Mouse (Mus musculus) testis, adult 2 months (tissue): Measurements from ENCODE around the gene Kcnip4. TPM values are rescaled to one million over a fixed set of nuclear protein-coding genes. Genes with fewer than 3 reads are reported as not detected.

Source experiments
- H3K27ac ChIP-seq: fragments of 200-500 bp; 2 replicates; pipeline ENCODE4 v1.5.1; 2012; ENCODE audit warnings: low read depth, low read length; ENCODE audit not compliant: control insufficient read depth, insufficient read depth
- H3K27me3 ChIP-seq: fragments of 200-500 bp; 2 replicates; pipeline ENCODE4 v1.6.1; 2012; ENCODE audit warnings: mild to moderate bottlenecking, low read length, moderate library complexity; ENCODE audit not compliant: control insufficient read depth, insufficient read depth
- H3K36me3 ChIP-seq: fragments of 200-500 bp; 2 replicates; pipeline ENCODE4 v1.6.1; 2012; ENCODE audit warnings: mild to moderate bottlenecking, low read length; ENCODE audit not compliant: control insufficient read depth, insufficient read depth
- H3K4me1 ChIP-seq: fragments of 200-500 bp; 2 replicates; pipeline ENCODE4 v1.6.1; 2012; ENCODE audit warnings: low read length; ENCODE audit not compliant: control insufficient read depth, insufficient read depth
- H3K4me3 ChIP-seq: fragments of 200-500 bp; 2 replicates; pipeline ENCODE4 v1.5.1; 2012; ENCODE audit warnings: low read depth, mild to moderate bottlenecking, low read length, moderate library complexity, mixed read lengths; ENCODE audit not compliant: control insufficient read depth
- CTCF ChIP-seq: fragments of 200-500 bp; IDR thresholded peaks from 2 replicates; pipeline ENCODE4 v1.5.1; 2012; ENCODE audit warnings: low read depth, mild to moderate bottlenecking, inconsistent platforms, low read length, moderate library complexity; ENCODE audit not compliant: control insufficient read depth, insufficient read depth, insufficient replicate concordance
- POLR2A ChIP-seq: fragments of 200-500 bp; IDR thresholded peaks from 2 replicates; pipeline ENCODE4 v1.6.1; 2012; ENCODE audit warnings: low read depth, mild to moderate bottlenecking, inconsistent platforms, low read length, moderate library complexity; ENCODE audit not compliant: control insufficient read depth
- polyA plus RNA-seq: library from polyadenylated mRNA; depleted of rRNA; stranded (reverse); fragments of >200 nt; gene quantifications from 2 replicates; pipeline ENCODE4 v1.2.3, GENCODE M21; 2012

The Kcnip4 gene
- polyA plus RNA-seq, 1 experiment = 2.2 TPM

- Histone ChIP-seq H3K27me3 (no peaks in the 10 kb centered on the region), H3K4me3 (no peak overlapping the region), H3K4me1 (no peaks in the 10 kb centered on the region), H3K36me3 (no peaks in the 10 kb centered on the region), H3K27ac (no peak overlapping the region)
- TF ChIP-seq CTCF = no peak
These were observed 172.6 kb downstream of the Kcnip4 start for GRCm38 (mm10) chr5:49352061-49352460.

DNA sequence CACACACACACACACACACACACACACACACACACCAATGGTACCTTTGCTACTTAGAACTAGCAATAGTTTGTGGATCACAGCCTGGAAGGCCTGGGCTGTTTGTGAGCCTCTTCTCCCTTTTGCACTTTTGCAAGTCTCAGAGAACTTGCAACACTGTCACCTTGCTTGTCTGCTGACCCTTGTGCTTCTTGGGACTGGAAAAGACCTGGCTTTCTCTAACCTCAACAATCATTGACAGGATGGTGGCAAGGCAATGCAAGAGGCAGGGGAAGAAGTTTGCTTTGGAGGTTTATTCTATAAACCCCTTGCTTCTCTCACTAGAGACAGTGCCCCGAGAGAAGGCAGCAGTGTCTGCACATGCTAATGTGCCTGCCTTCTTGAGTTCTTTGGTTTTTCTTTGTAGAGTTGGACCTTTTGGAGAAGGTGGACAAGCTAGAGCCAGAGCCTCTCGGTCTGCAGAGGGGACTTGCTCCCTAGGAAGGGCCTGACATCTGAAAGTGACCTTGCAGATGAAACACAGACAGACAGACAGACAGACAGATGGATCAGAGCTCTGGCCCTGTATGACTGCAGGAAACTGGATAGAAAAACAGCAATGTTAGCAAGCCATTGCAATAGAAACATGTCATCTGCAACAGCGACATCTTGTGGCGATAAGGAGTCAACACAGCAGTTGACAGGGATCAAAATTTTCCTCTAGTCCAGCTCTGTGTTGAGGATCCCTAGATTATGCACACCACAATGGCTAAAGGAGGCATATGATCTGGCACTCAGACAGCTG, 174.4 kb downstream of the Kcnip4 start:
- Histone ChIP-seq H3K4me3 (no peak overlapping the region), H3K27ac (no peak overlapping the region), H3K4me1 (no peaks in the 10 kb centered on the region), H3K27me3 (no peaks in the 10 kb centered on the region), H3K36me3 (no peaks in the 10 kb centered on the region)
- TF ChIP-seq POLR2A (no peak), CTCF (no peak)

- no peak overlapping the region for H3K4me3 ChIP-seq
- no peak overlapping the region for H3K27ac ChIP-seq
- no peaks in the 10 kb centered on the region for H3K4me1 ChIP-seq
- H3K36me3 ChIP-seq = no peaks in the 10 kb centered on the region
- TF ChIP-seq CTCF (no peak), POLR2A (no peak)
- no peaks in the 10 kb centered on the region for H3K27me3 ChIP-seq
These were observed 175.2 kb downstream of the Kcnip4 start for GRCm38 (mm10) chr5:49349541-49349940.

GRCm38 (mm10) chr5:49348511-49348910, 176.2 kb downstream of the Kcnip4 start:
- no peak for TF ChIP-seq CTCF
- TF ChIP-seq POLR2A = no peak
- Histone ChIP-seq H3K27me3 (no peaks in the 10 kb centered on the region), H3K27ac (no peak overlapping the region)

DNA sequence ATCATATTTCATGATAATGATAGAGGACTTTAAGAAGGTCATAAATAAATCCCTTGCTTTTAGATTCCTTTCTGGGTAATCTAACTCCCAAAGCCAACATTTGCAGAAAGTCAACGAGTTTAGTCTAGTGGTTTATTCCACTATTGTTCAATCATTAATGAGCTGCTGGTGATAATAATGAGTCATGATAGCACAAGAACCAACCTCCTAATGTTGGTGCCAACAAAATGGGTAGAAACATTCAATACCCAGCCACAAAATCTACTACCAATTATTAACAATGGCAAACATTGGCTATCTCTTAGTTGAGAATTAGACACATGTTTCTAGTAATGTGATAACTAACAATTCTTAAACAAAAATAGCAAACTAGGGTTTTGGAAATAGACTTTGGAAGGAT, 180.1 kb downstream of the Kcnip4 start:
- no peaks in the 10 kb centered on the region for H3K36me3 ChIP-seq
- H3K27me3 ChIP-seq = no peaks in the 10 kb centered on the region
- TF ChIP-seq POLR2A (no peak), CTCF (no peak)
- H3K4me3 ChIP-seq = no peak overlapping the region
- no peak overlapping the region for H3K27ac ChIP-seq
- no peaks in the 10 kb centered on the region for H3K4me1 ChIP-seq

More at GRCm38 (mm10) chr5:49348511-49348910, 176.2 kb downstream of the Kcnip4 start:
- H3K36me3 ChIP-seq = no peaks in the 10 kb centered on the region
- no peak overlapping the region for H3K4me3 ChIP-seq
- no peaks in the 10 kb centered on the region for H3K4me1 ChIP-seq

- no peak overlapping the region for H3K4me3 ChIP-seq
- no peaks in the 10 kb centered on the region for H3K36me3 ChIP-seq
- no peak overlapping the region for H3K27ac ChIP-seq
- no peak for TF ChIP-seq CTCF
- H3K27me3 ChIP-seq = no peaks in the 10 kb centered on the region
- no peaks in the 10 kb centered on the region for H3K4me1 ChIP-seq
These were observed 187.5 kb downstream of the Kcnip4 start for GRCm38 (mm10) chr5:49337164-49337563.

DNA sequence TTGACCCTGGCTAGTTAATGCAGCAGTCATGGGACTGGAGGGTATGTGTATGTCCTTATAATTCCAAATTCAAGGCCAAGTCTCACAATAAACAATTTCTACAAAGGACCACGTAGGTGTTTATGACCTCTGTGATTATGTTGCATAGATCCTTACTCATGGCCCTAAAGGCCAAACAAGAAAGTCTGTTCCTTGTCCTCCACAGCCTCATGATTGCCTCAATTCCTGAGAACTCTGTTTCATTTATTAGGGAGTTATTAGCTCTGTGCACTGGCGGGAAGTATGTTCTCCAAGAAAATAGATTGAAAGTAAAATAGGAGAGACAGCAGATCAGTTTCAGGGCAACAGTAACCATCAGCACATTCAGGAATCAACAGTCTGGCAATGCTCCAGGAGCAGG, 191.6 kb downstream of the Kcnip4 start:
- H3K4me3 ChIP-seq = no peak overlapping the region
- no peaks in the 10 kb centered on the region for H3K27me3 ChIP-seq
- no peak overlapping the region for H3K27ac ChIP-seq
- H3K36me3 ChIP-seq = no peaks in the 10 kb centered on the region
- H3K4me1 ChIP-seq = no peaks in the 10 kb centered on the region
- no peak for TF ChIP-seq CTCF
- no peak for TF ChIP-seq POLR2A

DNA sequence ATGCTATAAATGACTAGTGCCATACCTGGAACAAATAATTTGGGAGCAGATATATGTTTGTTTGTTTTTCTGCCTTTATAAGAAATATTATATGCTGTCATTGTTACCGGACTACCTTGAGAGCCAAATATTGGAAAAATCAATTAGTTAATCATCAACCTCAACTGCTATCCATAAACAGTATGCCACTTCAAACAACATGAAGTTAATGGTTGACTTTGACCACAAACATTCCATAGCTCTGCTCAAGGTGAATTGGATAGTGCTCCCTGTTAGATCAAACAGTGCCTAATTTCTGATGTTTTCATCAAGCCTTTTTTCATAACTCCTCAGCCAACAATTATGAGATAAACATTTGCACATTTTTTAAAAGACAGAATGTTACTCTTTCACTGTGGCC, 195.7 kb downstream of the Kcnip4 start:
- TF ChIP-seq CTCF = no peak
- TF ChIP-seq POLR2A = no peak
- H3K27ac ChIP-seq = no peak overlapping the region
- H3K36me3 ChIP-seq = no peaks in the 10 kb centered on the region
- no peaks in the 10 kb centered on the region for H3K4me1 ChIP-seq
- H3K27me3 ChIP-seq = no peaks in the 10 kb centered on the region
- H3K4me3 ChIP-seq = no peak overlapping the region
